Mouse (Mus musculus): Measurements from ENCODE around the gene Srpk3. TPM values are rescaled to one million over a fixed set of nuclear protein-coding genes. Genes with fewer than 3 reads are reported as not detected.

Gene Srpk3
- total RNA-seq, 1 experiment = 1.2 TPM

DNA sequence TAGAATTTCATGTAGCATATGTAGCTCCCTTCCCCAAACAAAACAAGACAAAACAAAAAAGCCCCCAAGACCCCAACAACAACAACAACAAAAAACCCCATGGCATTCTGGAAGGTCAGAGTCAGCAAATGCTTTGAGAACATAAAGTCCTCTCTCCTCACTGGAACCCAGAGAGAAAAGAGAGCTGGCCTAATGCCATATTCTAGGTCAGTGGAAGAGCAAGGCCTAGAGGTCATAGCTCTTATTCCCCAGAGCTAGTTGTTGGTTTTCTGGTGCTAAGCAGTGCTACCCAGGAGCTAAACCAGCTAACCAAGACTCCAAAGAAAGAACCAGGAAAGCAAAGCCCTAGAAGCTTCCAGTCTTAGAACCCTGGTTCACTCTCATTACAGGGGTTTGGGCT lies 11.5 kb downstream of the Srpk3 start:
- in situ Hi-C loops (cut with MboI; ENCODE audit: low sequenced_read_pairs in 2 of 2, unreplicated experiment in 2 of 2) = no loop called here
- Histone ChIP-seq H3K4me1 (ENCODE audit: control insufficient read depth in 2 of 2, insufficient read depth in 2 of 2, low read length in 2 of 2, poor library complexity in 1 of 2) (peaks cover 2 to 3% of the 10 kb centered on the region in 2 experiments; a peak in 2 of 4 replicates), H3K9ac (ENCODE audit: insufficient read depth, low read depth, low read length, poor library complexity, severe bottlenecking) (peak overlapping the region; percentile 91), H3K36me3 (ENCODE audit: control insufficient read depth, insufficient read depth, low read length, poor library complexity, severe bottlenecking) (peaks cover 20% of the 10 kb centered on the region), H3K9me3 (ENCODE audit: control insufficient read depth, insufficient read depth, low read depth, low read length) (no peaks in the 10 kb centered on the region), H3K27ac (ENCODE audit: insufficient read depth, low read depth, low read length, poor library complexity, severe bottlenecking) (peak overlapping the region; percentile 95; the same call in 1 of the 2 replicates), H3K4me3 (ENCODE audit: insufficient read depth in 1 of 2, low read depth in 1 of 2, low read length in 2 of 2, poor library complexity in 1 of 2, severe bottlenecking in 1 of 2) (peak overlapping the region; percentile 89 to 92)
- no peak for DNase-seq (ENCODE audit: low read depth, low spot score)
- TF ChIP-seq ZC3H11A (IDR thresholded peaks at IDR 0.05; ENCODE audit: borderline replicate concordance, low read depth, low read length) (no peak), CHD2 (IDR thresholded peaks at IDR 0.05; ENCODE audit: low read depth, low read length) (no peak), HCFC1 (IDR thresholded peaks at IDR 0.05; ENCODE audit: borderline replicate concordance, insufficient read depth, low read length) (no peak), MAFK (IDR thresholded peaks at IDR 0.05; ENCODE audit: insufficient read depth, low read depth, low read length) (no peak), ZNF384 (IDR thresholded peaks at IDR 0.05; ENCODE audit: low read depth, low read length) (no peak)

DNA sequence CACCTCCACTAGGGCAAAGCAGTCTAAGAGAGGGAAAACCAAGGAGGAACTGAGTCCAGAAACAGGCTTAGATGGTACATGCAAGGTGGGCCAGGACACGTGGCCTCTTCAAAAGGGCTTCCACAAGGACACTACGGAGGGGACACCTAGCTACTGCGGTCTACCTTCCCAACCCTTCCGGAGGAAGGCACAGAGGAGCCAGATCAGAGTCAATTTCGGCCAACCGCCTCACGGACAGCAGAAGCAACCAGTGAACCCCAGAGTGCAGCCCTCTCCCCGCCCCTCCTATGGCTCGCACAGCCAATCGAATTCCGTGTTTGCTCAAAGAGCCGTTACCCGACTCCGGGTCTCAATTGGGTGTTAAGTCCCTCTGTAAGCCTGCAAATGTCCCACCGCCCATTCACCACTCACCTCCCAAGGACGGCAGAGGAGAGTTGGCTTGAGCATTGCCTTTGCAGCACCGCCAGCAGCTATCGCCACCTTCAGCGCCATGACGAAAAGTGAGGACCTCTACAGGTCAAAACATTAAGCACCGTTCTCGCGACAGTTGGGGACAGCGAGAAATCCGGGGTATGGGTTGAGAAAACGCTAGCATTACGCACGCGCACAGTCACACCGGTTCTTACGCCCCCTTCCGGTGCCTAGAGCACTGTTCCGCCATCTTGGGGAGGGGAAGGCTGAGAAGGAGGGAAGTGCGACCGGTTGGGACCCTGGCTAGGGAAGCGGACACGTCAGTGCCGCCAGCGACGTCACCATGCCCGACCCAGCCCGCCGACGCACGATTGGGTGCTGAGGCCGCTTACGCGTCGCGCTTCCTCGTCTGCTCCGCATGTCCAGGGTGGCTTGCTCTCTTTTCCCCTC lies 12.4 kb downstream of the Srpk3 start, which contains the start of the genes Idh3g and Ssr4:
Gene Idh3g, minus strand, starts transcription at position 534 of the 861 bp plus-strand sequence.
Gene Ssr4, plus strand, starts transcription at position 665 of the 861 bp plus-strand sequence.
- TF ChIP-seq ZNF384 (IDR thresholded peaks at IDR 0.05; ENCODE audit: low read depth, low read length) (no peak), MAFK (IDR thresholded peaks at IDR 0.05; ENCODE audit: insufficient read depth, low read depth, low read length) (no peak), CHD2 (IDR thresholded peaks at IDR 0.05; ENCODE audit: low read depth, low read length) (peak; percentile 97), ZC3H11A (IDR thresholded peaks at IDR 0.05; ENCODE audit: borderline replicate concordance, low read depth, low read length) (no peak), HCFC1 (IDR thresholded peaks at IDR 0.05; ENCODE audit: borderline replicate concordance, insufficient read depth, low read length) (peak; percentile 69; the same call in 1 of the 2 replicates)
- in situ Hi-C loops (cut with MboI; ENCODE audit: low sequenced_read_pairs in 2 of 2, unreplicated experiment in 2 of 2) = no loop called here

DNA sequence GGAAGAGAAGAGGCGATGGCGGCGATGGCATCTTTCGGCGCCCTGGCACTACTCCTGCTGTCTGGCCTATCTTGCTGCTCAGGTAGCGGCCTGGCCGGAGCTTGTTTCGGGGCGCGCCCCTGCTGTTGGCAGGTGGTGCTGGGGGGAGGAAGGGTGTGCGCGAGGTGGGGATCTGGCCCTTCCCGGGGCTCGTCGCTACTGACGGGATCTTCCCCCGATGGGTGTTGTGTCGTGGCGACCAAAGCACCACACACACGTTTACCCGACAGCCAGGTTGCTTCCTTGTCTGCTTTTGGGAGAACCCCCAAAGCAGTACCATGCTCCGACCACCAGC lies 13.0 kb downstream of the Srpk3 start:
- H3K36me3 ChIP-seq (ENCODE audit: control insufficient read depth, insufficient read depth, low read length, poor library complexity, severe bottlenecking) = peaks cover 23% of the 10 kb centered on the region
- no peak for DNase-seq (ENCODE audit: low read depth, low spot score)
- no peak for TF ChIP-seq HCFC1 (IDR thresholded peaks at IDR 0.05; ENCODE audit: borderline replicate concordance, insufficient read depth, low read length)
- no peak for TF ChIP-seq ZNF384 (IDR thresholded peaks at IDR 0.05; ENCODE audit: low read depth, low read length)
- TF ChIP-seq CHD2 (IDR thresholded peaks at IDR 0.05; ENCODE audit: low read depth, low read length) = no peak
- no peak for TF ChIP-seq ZC3H11A (IDR thresholded peaks at IDR 0.05; ENCODE audit: borderline replicate concordance, low read depth, low read length)
- no peak for TF ChIP-seq MAFK (IDR thresholded peaks at IDR 0.05; ENCODE audit: insufficient read depth, low read depth, low read length)
- peaks cover 2 to 3% of the 10 kb centered on the region in 2 experiments; a peak in 2 of 4 replicates for H3K4me1 ChIP-seq (ENCODE audit: control insufficient read depth in 2 of 2, insufficient read depth in 2 of 2, low read length in 2 of 2, poor library complexity in 1 of 2)
- H3K9ac ChIP-seq (ENCODE audit: insufficient read depth, low read depth, low read length, poor library complexity, severe bottlenecking) = peak overlapping the region; percentile 97
- H3K4me3 ChIP-seq (ENCODE audit: insufficient read depth in 1 of 2, low read depth in 1 of 2, low read length in 2 of 2, poor library complexity in 1 of 2, severe bottlenecking in 1 of 2) = peak overlapping the region; percentile 89 to 92
- no peaks in the 10 kb centered on the region for H3K9me3 ChIP-seq (ENCODE audit: control insufficient read depth, insufficient read depth, low read depth, low read length)
- in situ Hi-C loops (cut with MboI; ENCODE audit: low sequenced_read_pairs in 2 of 2, unreplicated experiment in 2 of 2) = no loop called here
- H3K27ac ChIP-seq (ENCODE audit: insufficient read depth, low read depth, low read length, poor library complexity, severe bottlenecking) = peak overlapping the region; percentile 95

More for the DNA sequence above, 12.4 kb downstream of the Srpk3 start, which contains the start of the genes Idh3g and Ssr4:
- H3K4me3 ChIP-seq (ENCODE audit: insufficient read depth in 1 of 2, low read depth in 1 of 2, low read length in 2 of 2, poor library complexity in 1 of 2, severe bottlenecking in 1 of 2) = peak within 1 kb of the TSS; percentile 89 to 92
- peak within 1 kb of the TSS; percentile 95 for H3K27ac ChIP-seq (ENCODE audit: insufficient read depth, low read depth, low read length, poor library complexity, severe bottlenecking)
- peak; percentile 88 for DNase-seq (ENCODE audit: low read depth, low spot score)
- peak within 1 kb of the TSS; percentile 97 for H3K9ac ChIP-seq (ENCODE audit: insufficient read depth, low read depth, low read length, poor library complexity, severe bottlenecking)
- peaks cover 25% of the 10 kb centered on the region for H3K36me3 ChIP-seq (ENCODE audit: control insufficient read depth, insufficient read depth, low read length, poor library complexity, severe bottlenecking)
- peaks cover 2 to 3% of the 10 kb centered on the region in 2 experiments; a peak in 2 of 4 replicates for H3K4me1 ChIP-seq (ENCODE audit: control insufficient read depth in 2 of 2, insufficient read depth in 2 of 2, low read length in 2 of 2, poor library complexity in 1 of 2)
- no peaks in the 10 kb centered on the region for H3K9me3 ChIP-seq (ENCODE audit: control insufficient read depth, insufficient read depth, low read depth, low read length)

DNA sequence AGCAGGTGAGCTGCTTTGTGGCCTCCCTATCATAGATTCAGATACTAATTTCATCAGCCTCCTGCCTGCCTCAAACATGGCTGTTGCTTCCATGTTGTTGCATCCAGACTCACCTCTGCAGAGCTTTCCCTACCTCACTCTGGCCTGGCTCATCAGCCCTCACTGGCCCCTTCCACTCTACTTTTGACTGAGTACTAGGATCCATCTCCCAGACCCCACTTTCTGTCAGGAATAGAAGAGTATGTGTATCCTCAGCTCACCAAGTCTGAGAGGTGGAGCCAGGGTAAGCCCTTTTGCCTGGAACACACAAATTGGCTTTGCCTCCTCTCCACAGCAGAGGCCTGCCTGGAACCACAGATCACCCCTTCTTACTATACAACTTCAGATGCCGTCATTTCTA lies 14.3 kb downstream of the Srpk3 start:
- no peak for DNase-seq (ENCODE audit: low read depth, low spot score)
- Histone ChIP-seq H3K36me3 (ENCODE audit: control insufficient read depth, insufficient read depth, low read length, poor library complexity, severe bottlenecking) (peaks cover 23% of the 10 kb centered on the region), H3K4me1 (ENCODE audit: control insufficient read depth in 2 of 2, insufficient read depth in 2 of 2, low read length in 2 of 2, poor library complexity in 1 of 2) (peaks cover 2 to 3% of the 10 kb centered on the region in 2 experiments; a peak in 2 of 4 replicates), H3K27ac (ENCODE audit: insufficient read depth, low read depth, low read length, poor library complexity, severe bottlenecking) (no peak overlapping the region), H3K9ac (ENCODE audit: insufficient read depth, low read depth, low read length, poor library complexity, severe bottlenecking) (peak overlapping the region; percentile 97; the same call in 1 of the 2 replicates), H3K4me3 (ENCODE audit: insufficient read depth in 1 of 2, low read depth in 1 of 2, low read length in 2 of 2, poor library complexity in 1 of 2, severe bottlenecking in 1 of 2) (peak overlapping the region in 1 of 2 experiments; percentile 89; a peak in 3 of 4 replicates), H3K9me3 (ENCODE audit: control insufficient read depth, insufficient read depth, low read depth, low read length) (no peaks in the 10 kb centered on the region)
- in situ Hi-C loops (cut with MboI; ENCODE audit: low sequenced_read_pairs in 2 of 2, unreplicated experiment in 2 of 2) = no loop called here
- TF ChIP-seq ZC3H11A (IDR thresholded peaks at IDR 0.05; ENCODE audit: borderline replicate concordance, low read depth, low read length) = no peak
- TF ChIP-seq ZNF384 (IDR thresholded peaks at IDR 0.05; ENCODE audit: low read depth, low read length) = no peak
- TF ChIP-seq HCFC1 (IDR thresholded peaks at IDR 0.05; ENCODE audit: borderline replicate concordance, insufficient read depth, low read length) = no peak
- TF ChIP-seq MAFK (IDR thresholded peaks at IDR 0.05; ENCODE audit: insufficient read depth, low read depth, low read length) = no peak
- no peak for TF ChIP-seq CHD2 (IDR thresholded peaks at IDR 0.05; ENCODE audit: low read depth, low read length)

All from ES-E14 (cell line).